Mouse (Mus musculus): ENCODE results near the gene Hist1h2an.
A peak's percentile ranks its signal among the peaks of the same experiment; 100 is the strongest.

Hist1h2an gene

DNA sequence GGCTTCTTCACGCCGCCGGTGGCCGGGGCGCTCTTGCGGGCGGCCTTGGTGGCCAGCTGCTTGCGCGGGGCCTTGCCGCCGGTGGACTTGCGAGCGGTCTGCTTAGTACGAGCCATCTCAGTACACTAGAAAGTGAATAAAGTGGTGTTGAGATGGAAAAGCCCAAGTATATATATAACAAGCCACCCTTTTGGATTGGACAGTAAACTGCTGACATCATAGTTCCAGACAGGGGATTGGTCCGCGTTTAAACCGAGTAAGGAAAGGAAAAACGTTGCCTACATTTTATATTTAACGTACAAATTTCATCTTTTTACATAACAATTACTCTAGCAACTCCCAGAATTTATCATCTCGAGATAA, 3.8 kb downstream of the Hist1h2an start, which contains the start of gene Hist1h3i:
TSS of gene Hist1h3i (minus strand) at position 116 of the 363 bp plus-strand sequence.
- peak; percentile 93 for DNase-seq (ENCODE audit: low read depth, low spot score)

DNA sequence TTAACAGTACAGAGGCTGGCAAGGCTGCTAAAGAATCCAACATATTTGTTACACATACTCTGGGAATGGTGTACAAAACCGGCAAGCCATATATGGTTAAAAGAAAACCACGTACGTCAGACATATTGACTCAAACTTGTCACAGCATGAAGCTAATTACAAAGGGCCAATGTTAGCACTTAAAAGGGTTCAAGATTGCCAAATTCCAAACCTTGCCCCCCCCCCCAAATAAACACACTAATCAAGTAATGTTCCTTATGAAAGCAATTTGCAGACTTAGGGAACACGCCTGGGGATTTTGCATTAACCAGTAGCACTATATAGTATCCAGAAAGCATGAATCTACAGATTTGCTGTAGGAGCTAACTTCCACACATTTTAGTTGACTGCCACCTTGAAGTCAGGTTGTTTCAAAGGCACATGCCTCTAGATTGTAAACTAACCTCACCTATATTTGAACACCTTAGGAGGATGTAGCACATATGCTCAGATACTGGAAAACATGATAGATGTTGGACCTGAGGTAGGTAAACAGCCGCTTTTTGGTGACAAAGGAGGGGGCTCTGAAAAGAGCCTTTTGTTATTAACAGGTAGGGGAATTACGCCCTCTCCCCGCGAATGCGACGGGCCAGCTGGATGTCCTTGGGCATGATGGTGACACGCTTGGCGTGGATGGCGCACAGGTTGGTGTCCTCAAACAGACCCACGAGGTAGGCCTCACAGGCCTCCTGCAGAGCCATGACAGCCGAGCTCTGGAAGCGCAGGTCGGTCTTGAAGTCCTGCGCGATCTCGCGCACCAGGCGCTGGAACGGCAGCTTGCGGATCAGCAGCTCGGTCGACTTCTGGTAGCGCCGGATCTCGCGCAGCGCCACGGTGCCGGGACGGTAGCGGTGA, 4.4 kb downstream of the Hist1h2an start:
- peak; percentile 78 for DNase-seq (ENCODE audit: low read depth, low spot score)

DNA sequence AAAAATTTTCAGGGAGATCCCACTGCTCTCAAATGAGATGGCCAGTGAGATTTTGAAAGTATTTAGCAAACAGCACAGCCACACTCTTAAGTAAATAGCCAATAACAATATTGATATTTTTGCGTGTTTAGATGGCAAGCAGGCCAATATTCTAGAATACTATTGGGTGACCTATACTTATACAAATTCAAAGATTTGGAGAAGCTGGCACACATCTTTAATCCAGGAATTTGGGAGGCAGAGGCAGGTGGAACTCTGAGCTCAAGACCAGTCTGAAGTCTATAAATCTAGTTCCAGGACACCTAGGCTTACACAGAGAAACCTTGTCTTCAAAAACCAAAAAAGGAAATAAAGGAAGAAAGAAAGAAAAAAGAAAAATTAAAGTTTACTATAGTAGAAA, 5.4 kb downstream of the Hist1h2an start:
- DNase-seq (ENCODE audit: low read depth, low spot score): no peak

GRCm38 (mm10) chr13:21781021-21781555, 5.9 kb downstream of the Hist1h2an start:
- DNase-seq (ENCODE audit: low read depth, low spot score): no peak

- DNase-seq (ENCODE audit: low read depth, low spot score): peak; percentile 87
Measured at GRCm38 (mm10) chr13:21779767-21780731, 7.0 kb downstream of the Hist1h2an start, which contains the start of gene Hist1h1b. Hist1h1b (minus strand) TSS chr13:21780625.

DNA sequence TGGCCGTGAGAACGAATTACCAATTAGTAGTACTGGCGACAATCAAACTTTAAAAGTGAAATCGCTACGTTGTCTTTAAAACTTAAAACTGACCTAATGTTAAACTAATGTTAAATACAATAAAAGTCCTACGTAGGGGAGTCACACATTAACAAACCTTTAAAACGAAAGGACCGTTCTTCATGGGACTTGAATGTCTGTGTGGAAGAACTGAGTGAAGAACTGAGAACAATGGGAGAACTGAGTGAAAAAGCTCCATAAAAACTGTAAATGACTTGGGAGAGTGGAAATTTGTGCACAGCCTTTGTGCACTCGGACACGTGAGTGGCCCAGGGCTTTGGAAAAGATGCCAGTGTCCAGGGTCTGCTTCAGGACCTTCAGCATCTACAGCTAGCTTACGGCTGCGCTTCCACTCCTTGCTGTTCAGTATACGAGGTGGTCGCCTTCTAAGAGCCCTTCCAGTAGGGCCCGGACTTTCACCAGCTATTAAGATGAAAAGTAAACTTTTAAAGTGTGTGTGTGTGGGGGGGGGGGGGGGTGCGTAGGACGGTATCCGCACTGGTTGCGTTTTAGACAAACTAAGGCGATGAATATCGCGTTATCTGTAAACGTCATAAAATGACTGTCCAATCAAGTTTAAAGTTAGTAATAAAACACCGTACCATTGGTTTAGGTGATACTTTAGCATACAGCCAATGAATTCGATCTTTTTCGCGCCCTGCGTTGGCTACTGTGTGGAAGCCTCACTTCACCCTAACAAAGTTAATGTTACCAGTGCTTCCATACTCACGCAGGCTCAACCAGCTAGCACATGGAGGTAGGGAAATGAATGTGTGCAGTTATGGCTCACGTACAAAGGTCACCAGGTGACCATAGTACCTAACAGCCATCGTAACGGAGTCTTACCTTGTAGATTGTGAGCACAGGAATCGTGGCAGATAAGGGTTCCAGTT, 7.9 kb downstream of the Hist1h2an start:
- peak; percentile 94 for DNase-seq (ENCODE audit: low read depth, low spot score)

GRCm38 (mm10) chr13:21755707-21756106, 31.3 kb downstream of the Hist1h2an start:
- no peak for DNase-seq (ENCODE audit: low read depth, low spot score)

- peak; percentile 62 for DNase-seq (ENCODE audit: low read depth, low spot score)
Measured at GRCm38 (mm10) chr13:21754294-21755001, 32.6 kb downstream of the Hist1h2an start.

DNA sequence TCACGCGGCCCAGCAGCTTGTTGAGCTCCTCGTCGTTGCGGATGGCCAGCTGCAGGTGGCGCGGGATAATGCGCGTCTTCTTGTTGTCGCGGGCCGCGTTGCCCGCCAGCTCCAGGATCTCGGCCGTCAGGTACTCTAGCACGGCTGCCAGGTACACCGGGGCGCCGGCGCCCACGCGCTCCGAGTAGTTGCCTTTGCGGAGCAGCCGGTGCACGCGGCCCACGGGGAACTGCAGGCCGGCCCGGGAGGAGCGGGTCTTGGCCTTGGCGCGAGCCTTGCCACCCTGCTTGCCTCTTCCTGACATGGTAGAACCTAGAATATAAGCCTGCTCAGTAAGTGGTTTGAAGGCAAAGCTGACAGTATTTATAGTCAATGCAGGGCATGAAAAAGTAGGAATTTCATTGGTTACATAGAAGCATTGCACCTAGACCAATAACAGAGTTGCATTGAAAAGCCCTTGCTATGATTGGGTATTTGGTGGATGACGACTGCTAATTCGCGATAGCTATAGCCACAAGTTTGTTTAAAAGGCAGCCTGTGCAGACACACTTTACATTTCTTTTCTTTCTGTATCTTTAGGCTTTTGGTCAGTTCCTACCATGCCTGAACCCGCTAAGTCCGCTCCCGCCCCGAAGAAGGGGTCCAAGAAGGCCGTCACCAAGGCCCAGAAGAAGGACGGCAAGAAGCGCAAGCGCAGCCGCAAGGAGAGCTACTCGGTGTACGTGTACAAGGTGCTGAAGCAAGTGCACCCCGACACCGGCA, 33.3 kb downstream of the Hist1h2an start, which contains the start of the genes Hist1h2ak and Hist1h2bn:
TSS of gene Hist1h2ak (minus strand) at position 304 of the 762 bp plus-strand sequence.
TSS of gene Hist1h2bn (plus strand) at position 600 of the 762 bp plus-strand sequence.
- peak; percentile 99 for DNase-seq (ENCODE audit: low read depth, low spot score)

DNA sequence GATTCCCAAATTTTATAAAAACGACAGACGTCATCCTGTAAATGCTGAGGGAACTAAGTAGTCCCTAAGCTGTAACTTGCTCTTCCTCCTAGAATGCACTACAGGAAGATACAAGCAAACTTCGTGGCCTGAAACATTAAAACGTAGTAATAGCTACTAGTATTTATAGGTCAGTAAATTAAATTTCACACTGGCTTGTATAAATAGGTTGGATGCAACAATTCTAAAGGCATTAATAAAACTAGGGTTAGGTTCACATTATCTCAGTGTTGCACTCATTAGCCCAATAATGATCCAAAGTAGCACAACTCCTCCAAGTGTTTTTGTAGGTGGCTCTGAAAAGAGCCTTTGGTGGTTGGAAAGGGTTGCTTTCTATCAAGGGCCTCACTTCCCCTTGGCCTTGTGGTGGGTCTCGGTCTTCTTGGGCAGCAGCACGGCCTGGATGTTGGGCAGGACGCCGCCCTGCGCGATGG, 33.9 kb downstream of the Hist1h2an start:
- DNase-seq (ENCODE audit: low read depth, low spot score): peak; percentile 58

DNA sequence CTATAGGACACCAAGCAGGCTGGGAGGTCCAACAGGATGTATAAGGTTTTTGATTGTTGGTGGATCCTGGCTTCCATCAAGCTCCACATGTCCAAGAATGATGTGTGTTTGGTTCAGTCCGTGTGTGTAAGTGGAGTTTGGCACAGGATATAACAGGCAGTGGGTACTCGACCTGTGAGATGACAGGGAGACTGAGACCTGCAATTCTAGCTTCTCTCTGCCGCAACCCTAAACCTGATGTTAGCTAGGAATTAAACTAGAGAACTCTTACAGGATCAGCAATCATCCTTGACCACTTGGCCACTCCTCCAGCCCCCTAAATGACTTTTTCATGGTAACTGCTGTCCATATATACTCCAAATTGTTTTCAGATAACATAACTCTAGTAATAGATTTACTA, 34.7 kb downstream of the Hist1h2an start:
- DNase-seq (ENCODE audit: low read depth, low spot score): peak; percentile 22

- no peak for DNase-seq (ENCODE audit: low read depth, low spot score)
Measured at GRCm38 (mm10) chr13:21751827-21752226, 35.2 kb downstream of the Hist1h2an start.

- DNase-seq (ENCODE audit: low read depth, low spot score): no peak
Measured at GRCm38 (mm10) chr13:21751417-21751816, 35.6 kb downstream of the Hist1h2an start.

DNA sequence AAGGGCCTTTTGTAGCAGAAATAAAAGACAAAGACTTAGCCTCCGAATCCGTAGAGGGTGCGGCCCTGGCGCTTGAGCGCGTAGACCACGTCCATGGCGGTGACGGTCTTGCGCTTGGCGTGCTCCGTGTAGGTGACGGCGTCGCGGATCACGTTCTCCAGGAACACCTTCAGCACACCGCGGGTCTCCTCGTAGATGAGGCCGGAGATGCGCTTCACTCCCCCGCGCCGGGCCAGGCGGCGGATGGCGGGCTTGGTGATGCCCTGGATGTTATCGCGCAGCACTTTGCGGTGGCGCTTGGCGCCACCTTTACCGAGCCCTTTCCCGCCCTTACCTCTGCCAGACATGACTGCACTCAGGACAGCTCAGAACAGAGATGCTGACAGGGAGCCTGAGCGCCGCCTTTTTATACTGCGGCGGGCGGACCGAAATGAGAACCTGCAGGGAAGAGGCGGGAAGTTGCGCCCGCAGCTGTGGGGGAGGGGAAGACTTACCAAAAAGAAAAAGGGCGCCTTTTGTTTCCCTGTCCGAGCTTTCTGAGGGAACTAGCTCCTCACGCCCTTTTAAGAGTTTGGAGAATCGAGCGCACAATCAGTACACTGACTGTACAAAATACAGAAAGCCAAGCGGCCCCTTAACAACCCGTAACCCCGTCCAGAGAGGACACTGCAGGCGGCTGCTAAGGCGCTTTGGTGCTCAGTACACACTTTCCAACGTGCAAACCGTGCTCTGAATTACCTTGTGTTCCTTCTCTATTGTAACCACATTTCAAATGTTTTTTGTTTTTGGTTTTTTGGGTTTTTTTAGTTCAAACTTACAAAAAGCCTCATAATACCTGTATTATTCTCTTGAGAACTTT, 36.6 kb downstream of the Hist1h2an start, which contains the start of gene Hist1h4k:
TSS of gene Hist1h4k (minus strand) at position 347 of the 859 bp plus-strand sequence.
- DNase-seq (ENCODE audit: low read depth, low spot score): peak; percentile 94

DNA sequence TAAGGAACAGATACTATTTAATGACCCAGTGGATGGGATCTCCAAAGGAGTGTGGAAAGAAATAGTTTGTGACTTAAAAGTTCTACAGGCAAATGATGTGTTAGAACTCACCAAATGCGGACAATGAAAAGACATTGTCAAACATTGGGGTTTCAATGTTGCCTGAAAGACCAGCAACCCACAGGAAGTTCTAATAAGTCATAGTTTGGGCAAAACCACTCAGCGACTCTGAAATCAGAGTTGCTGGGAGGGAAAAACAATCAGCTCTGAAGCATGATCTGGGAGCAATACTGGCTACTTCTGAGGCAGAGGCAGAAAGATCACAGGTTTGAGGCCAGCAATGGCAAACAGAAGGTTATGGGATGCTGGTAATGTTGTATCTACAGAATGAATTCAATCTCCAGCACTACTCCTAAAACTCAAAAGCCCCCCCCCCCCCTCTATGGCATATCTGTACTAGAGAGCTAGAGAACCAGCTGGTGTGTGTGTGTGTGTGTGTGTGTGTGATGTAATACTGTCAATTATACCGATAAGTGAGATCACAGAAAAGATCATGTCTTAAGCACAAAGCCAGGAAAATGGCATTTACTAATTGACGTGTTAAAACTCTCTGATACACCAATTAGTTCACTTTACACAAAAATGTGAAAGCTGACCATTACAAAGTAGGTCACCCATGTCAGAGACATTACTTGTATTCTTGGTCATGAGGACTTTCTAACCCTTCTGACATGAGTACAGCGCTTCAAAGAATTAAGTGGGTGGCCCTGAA, 37.4 kb downstream of the Hist1h2an start:
- peak; percentile 65 for DNase-seq (ENCODE audit: low read depth, low spot score)

DNA sequence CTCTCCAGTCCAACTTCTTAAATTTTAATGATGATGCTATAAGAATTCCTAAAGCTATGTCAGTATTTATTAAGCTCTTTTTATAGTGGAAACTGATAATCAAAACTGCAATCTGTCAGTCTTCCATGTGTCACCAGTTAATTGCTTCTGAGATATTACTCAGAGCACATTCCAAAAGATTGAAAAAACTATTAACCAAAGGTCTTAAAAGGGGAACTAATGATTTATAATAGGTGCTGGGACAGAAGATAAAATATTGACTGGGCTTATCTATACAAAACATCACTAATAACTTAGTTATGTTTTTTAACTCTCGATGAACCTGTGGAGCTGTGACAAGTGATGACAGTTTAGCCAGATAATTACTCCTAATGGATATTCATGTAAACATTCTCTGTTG, 42.0 kb downstream of the Hist1h2an start:
- DNase-seq (ENCODE audit: low read depth, low spot score): no peak
